Mouse (Mus musculus): ENCODE results near the gene 2310033P09Rik.

DNA sequence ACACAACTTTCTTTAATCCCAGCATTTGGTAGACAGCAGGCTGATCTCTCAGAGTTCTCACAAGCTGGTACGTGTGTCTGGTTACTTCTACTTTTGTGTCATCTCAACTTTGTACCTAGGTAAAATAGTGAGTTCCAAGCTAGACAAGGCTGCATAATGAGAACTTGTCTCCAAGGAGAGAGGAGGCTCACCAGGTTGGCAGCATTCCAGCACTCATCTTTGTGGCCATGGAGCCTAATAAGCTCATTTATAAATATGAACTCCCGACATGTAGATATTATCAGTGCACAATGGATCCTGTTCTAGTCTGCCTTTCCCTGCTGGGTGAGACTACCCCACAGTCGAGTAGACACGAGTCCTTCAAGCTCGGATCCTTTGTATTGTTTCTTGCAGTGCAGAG, 1.5 kb downstream of the 2310033P09Rik start:
- no peak for TF ChIP-seq POLR2A (IDR thresholded peaks at IDR 0.05; ENCODE audit: low read depth, low read length)
- TF ChIP-seq CTCF (IDR thresholded peaks at IDR 0.05; ENCODE audit: extremely low read depth, insufficient read length, insufficient replicate concordance, low read depth, low read length) = no peak
